Mouse (Mus musculus) stomach, postnatal 0 days (tissue): ENCODE data around the gene Sh3pxd2a.

Experiments used
- CTCF ChIP-seq: IDR thresholded peaks from 2 replicates; pipeline ENCODE4 v1.5.1; 2016; ENCODE audit warnings: antibody characterized with exemption, low read depth, mild to moderate bottlenecking, moderate library complexity
- EP300 ChIP-seq: optimal IDR thresholded peaks from 2 replicates; pipeline ENCODE3; 2016; ENCODE audit warnings: antibody characterized with exemption

GRCm38 (mm10) chr19:47363086-47363668, 101.0 kb downstream of the Sh3pxd2a start:
- TF ChIP-seq CTCF: no peak
- no peak for TF ChIP-seq EP300
